Mouse (Mus musculus) macrophage (primary cell): ENCODE data around the gene B3gnt9. TPM values are rescaled to one million over a fixed set of nuclear protein-coding genes. Genes with fewer than 3 reads are reported as not detected.
"Not testable (repeated sequence)": the region's sequence is repeated elsewhere in the genome, so short reads cannot be mapped to it uniquely, and the experiment has no call there.

Source experiments
- H3K27ac ChIP-seq: fragments of 350-480 bp; formaldehyde crosslinking; 2 replicates; pipeline ENCODE4 v1.9.0; 2021
- H3K36me3 ChIP-seq: fragments of 350-480 bp; formaldehyde crosslinking; 2 replicates; pipeline ENCODE4 v1.9.0; 2021; ENCODE audit errors: inconsistent target
- H3K4me3 ChIP-seq: fragments of 350-480 bp; formaldehyde crosslinking; 2 replicates; pipeline ENCODE4 v1.9.0; 2021; ENCODE audit errors: inconsistent target
- H3K79me2 ChIP-seq: fragments of 350-480 bp; formaldehyde crosslinking; 2 replicates; pipeline ENCODE4 v1.9.0; 2021; ENCODE audit errors: inconsistent target
- WGBS: methylation state at CpG from one replicate; pipeline ENCODE4 v1.1.7; 2026; ENCODE audit warnings: inconsistent platforms; ENCODE audit not compliant: missing documents; 5-methylcytosine and 5-hydroxymethylcytosine counted together
- polyA plus RNA-seq: library from polyadenylated mRNA; stranded (reverse); fragments of 250-400 nt; gene quantifications from 3 replicates; pipeline ENCODE4 v1.2.4, GENCODE M21; 2018; ENCODE audit warnings: inconsistent platforms
- total RNA-seq, 78 experiments: library from RNA; depleted of rRNA; stranded (reverse); fragments of 250-400 nt; gene quantifications; 1 replicate in 9 of 78; 2 replicates in 24 of 78; 3 replicates in 43 of 78; 4 replicates in 2 of 78; pipeline ENCODE4 v1.2.4; 2018; ENCODE audit warnings: inconsistent platforms in 56 of 78

The B3gnt9 gene
- 1 to 10 TPM in 12 of 26 experiments, under 1 TPM in 14; 0.33 to 4.9 (median 0.96) TPM for total RNA-seq (2018; cell fraction: chromatin; rRNA removed)
- 1 to 10 TPM in 24 of 26 experiments, under 1 TPM in 2; 0.88 to 4.0 (median 2.0) TPM for total RNA-seq (2018; cell fraction: cytosol; rRNA removed)
- 1 to 10 TPM in 20 of 26 experiments, under 1 TPM in 6; 0.74 to 4.7 (median 1.3) TPM for total RNA-seq (2018; cell fraction: nucleus; rRNA removed)
- 1.8 to 2.8 TPM (median 2.4 TPM) in 3 replicates for polyA plus RNA-seq

GRCm38 (mm10) chr8:105254966-105255350 is at the start of gene B3gnt9:
B3gnt9 (minus strand) TSS chr8:105255153.
- 9% methylated on average over 14 of the region's 14 CpGs for WGBS
- no peak within 1 kb of the TSS for H3K27ac ChIP-seq
- H3K36me3 ChIP-seq = peaks cover 26% of the 10 kb centered on the region

GRCm38 (mm10) chr8:105303874-105304273 is 48.9 kb upstream of the B3gnt9 start:
- WGBS = 88% methylated on average over 7 of the region's 9 CpGs
- H3K27ac ChIP-seq = 0 out of 2 replicates have a peak overlapping the region, but pooled peaks have one; percentile 12
- H3K79me2 ChIP-seq = peaks cover 26% of the 10 kb centered on the region
- H3K36me3 ChIP-seq = peaks cover 43% of the 10 kb centered on the region; the same call in 1 of the 2 replicates
- H3K4me3 ChIP-seq = no peak overlapping the region

More at GRCm38 (mm10) chr8:105254966-105255350, at the start of gene B3gnt9:
- H3K79me2 ChIP-seq = no peaks in the 10 kb centered on the region
- peak within 1 kb of the TSS; percentile 28; the same call in 1 of the 2 replicates for H3K4me3 ChIP-seq

- WGBS = 75% methylated on average over 8 of the region's 8 CpGs
- Histone ChIP-seq H3K4me3 (no peak overlapping the region), H3K79me2 (peaks cover 31% of the 10 kb centered on the region), H3K36me3 (peaks cover 38% of the 10 kb centered on the region; the same call in 1 of the 2 replicates), H3K27ac (peak overlapping the region; percentile 45; the same call in 1 of the 2 replicates)
Observed at GRCm38 (mm10) chr8:105303396-105303795, 48.4 kb upstream of the B3gnt9 start.

- peaks cover 38% of the 10 kb centered on the region for H3K79me2 ChIP-seq
- peaks cover 26% of the 10 kb centered on the region; the same call in 1 of the 2 replicates for H3K36me3 ChIP-seq
- no peak overlapping the region for H3K27ac ChIP-seq
- WGBS = 99% methylated on average over 8 of the region's 8 CpGs
- no peak overlapping the region for H3K4me3 ChIP-seq
Observed at GRCm38 (mm10) chr8:105299962-105300361, 45.0 kb upstream of the B3gnt9 start.

GRCm38 (mm10) chr8:105298351-105299252 is 43.6 kb upstream of the B3gnt9 start:
- Histone ChIP-seq H3K27ac (peak overlapping the region; percentile 37), H3K4me3 (peak overlapping the region; percentile 92), H3K36me3 (peaks cover 26% of the 10 kb centered on the region; the same call in 1 of the 2 replicates), H3K79me2 (peaks cover 38% of the 10 kb centered on the region)
- 62% methylated on average over 18 of the region's 18 CpGs for WGBS

GRCm38 (mm10) chr8:105297511-105298192 is 42.7 kb upstream of the B3gnt9 start, which contains the start of gene E2f4:
E2f4 (plus strand) TSS chr8:105297663.
- H3K36me3 ChIP-seq = peaks cover 26% of the 10 kb centered on the region; the same call in 1 of the 2 replicates
- peaks cover 38% of the 10 kb centered on the region for H3K79me2 ChIP-seq
- whole genome bisulfite sequencing = under 1% methylated on average over 57 of the region's 58 CpGs
- H3K4me3 ChIP-seq = peak within 1 kb of the TSS; percentile 92
- peak within 1 kb of the TSS; percentile 46 for H3K27ac ChIP-seq

GRCm38 (mm10) chr8:105295895-105296573 is 41.1 kb upstream of the B3gnt9 start, which contains the start of gene Exoc3l:
Exoc3l (minus strand) TSS chr8:105296101.
- H3K36me3 ChIP-seq = peaks cover 13% of the 10 kb centered on the region; the same call in 1 of the 2 replicates
- WGBS = 14% methylated on average over 11 of the region's 11 CpGs
- H3K27ac ChIP-seq = peak within 1 kb of the TSS; percentile 46; the same call in 1 of the 2 replicates
- peaks cover 33% of the 10 kb centered on the region for H3K79me2 ChIP-seq
- H3K4me3 ChIP-seq = peak within 1 kb of the TSS; percentile 92; the same call in 1 of the 2 replicates

GRCm38 (mm10) chr8:105295256-105295655 is 40.3 kb upstream of the B3gnt9 start:
- peaks cover 26% of the 10 kb centered on the region for H3K79me2 ChIP-seq
- WGBS = 69% methylated on average over 9 of the region's 11 CpGs
- no peak overlapping the region for H3K4me3 ChIP-seq
- peaks cover 6% of the 10 kb centered on the region; the same call in 1 of the 2 replicates for H3K36me3 ChIP-seq
- H3K27ac ChIP-seq = no peak overlapping the region

- Histone ChIP-seq H3K36me3 (peaks cover 1% of the 10 kb centered on the region; the same call in 1 of the 2 replicates), H3K4me3 (no peak overlapping the region), H3K27ac (no peak overlapping the region), H3K79me2 (peaks cover 22% of the 10 kb centered on the region)
- 91% methylated on average over 9 of the region's 9 CpGs for WGBS
Observed at GRCm38 (mm10) chr8:105294776-105295175, 39.8 kb upstream of the B3gnt9 start.

GRCm38 (mm10) chr8:105293405-105293804 is 38.5 kb upstream of the B3gnt9 start:
- 96% methylated on average over 15 of the region's 19 CpGs for WGBS
- H3K36me3 ChIP-seq = no peaks in the 10 kb centered on the region
- peaks cover 8% of the 10 kb centered on the region for H3K79me2 ChIP-seq
- H3K4me3 ChIP-seq = no peak overlapping the region
- H3K27ac ChIP-seq = no peak overlapping the region

GRCm38 (mm10) chr8:105292471-105292870 is 37.5 kb upstream of the B3gnt9 start:
- Histone ChIP-seq H3K36me3 (no peaks in the 10 kb centered on the region), H3K79me2 (no peaks in the 10 kb centered on the region), H3K4me3 (no peak overlapping the region), H3K27ac (no peak overlapping the region)
- WGBS = 92% methylated on average over 6 of the region's 7 CpGs

- WGBS = 83% methylated on average over 3 of the region's 3 CpGs
Observed at GRCm38 (mm10) chr8:105291802-105292201, 36.8 kb upstream of the B3gnt9 start.

GRCm38 (mm10) chr8:105291364-105291763 is 36.4 kb upstream of the B3gnt9 start:
- not testable (repeated sequence) for H3K36me3 ChIP-seq, H3K27ac ChIP-seq, H3K4me3 ChIP-seq, H3K79me2 ChIP-seq
- WGBS = 84% methylated on average over 8 of the region's 8 CpGs

More at GRCm38 (mm10) chr8:105291802-105292201, 36.8 kb upstream of the B3gnt9 start:
- H3K36me3 ChIP-seq, H3K79me2 ChIP-seq, H3K27ac ChIP-seq, H3K4me3 ChIP-seq: not testable (repeated sequence)
